In genomic region chr14:99018691-99019090, GRCm38 (mm10) we compare ENCODE assay signal across 23 mouse cellular contexts. TPM values are rescaled to one million over a fixed set of nuclear protein-coding genes. Genes with fewer than 3 reads are reported as not detected.
DNase-seq lines count a peak whose midpoint lies in the region; ATAC-seq and TF ChIP-seq lines count a peak whose summit lies in the region.
"Had no signal": no experiment of that assay in that cellular context is flagged by ENCODE, and none has a peak within 500 bp of the region (broad histone marks: within the 10 kb centered on the region; RNA-seq: fewer than 3 reads in every experiment).

No protein-coding gene starts in this region.

- no peak for TF ChIP-seq POLR2A in heart, adult 2 months (IDR thresholded peaks at IDR 0.05; ENCODE audit: insufficient read depth, low read depth, low read length)

- H3K4me1 ChIP-seq in heart, embryonic 11.5 days (ENCODE audit: control insufficient read depth, insufficient read depth, low read length): peaks cover 19% of the 10 kb centered on the region
- H3K4me1 ChIP-seq in heart, adult 2 months (ENCODE audit: control insufficient read depth, insufficient read depth, low read length): no peaks in the 10 kb centered on the region
- H3K4me1 ChIP-seq in heart, embryonic 15.5 days (replicated peaks): peaks cover 20% of the 10 kb centered on the region
- peaks cover 7% of the 10 kb centered on the region; the same call in 1 of the 2 replicates for H3K4me1 ChIP-seq in kidney, embryonic 15.5 days
- no peaks in the 10 kb centered on the region for H3K4me1 ChIP-seq in stomach, embryonic 15.5 days
- H3K4me1 ChIP-seq in stomach, postnatal 0 days (replicated peaks; ENCODE audit: control insufficient read depth, insufficient read depth): no peaks in the 10 kb centered on the region
- H3K4me1 ChIP-seq: embryonic facial prominence, embryonic 12.5 days; forebrain, embryonic 15.5 days; hindbrain, embryonic 13.5 days; intestine, embryonic 15.5 days had no signal

- no peaks in the 10 kb centered on the region for H3K9me3 ChIP-seq in heart, embryonic 11.5 days (replicated peaks; ENCODE audit: control insufficient read depth, low read length)
- no peaks in the 10 kb centered on the region for H3K9me3 ChIP-seq in heart, embryonic 15.5 days (replicated peaks)
- H3K9me3 ChIP-seq in kidney, embryonic 15.5 days (replicated peaks): no peaks in the 10 kb centered on the region
- H3K9me3 ChIP-seq in stomach, embryonic 15.5 days: no peaks in the 10 kb centered on the region
- H3K9me3 ChIP-seq in stomach, postnatal 0 days (ENCODE audit: control insufficient read depth, low read length): no peaks in the 10 kb centered on the region
- H3K9me3 ChIP-seq: embryonic facial prominence, embryonic 12.5 days; forebrain, embryonic 15.5 days; hindbrain, embryonic 13.5 days; intestine, embryonic 15.5 days had no signal

- H3K79me2 ChIP-seq in heart, adult 2 months (replicated peaks; ENCODE audit: control insufficient read depth, insufficient read depth, low read length): no peaks in the 10 kb centered on the region

- peak overlapping the region; percentile 65 for H3K27ac ChIP-seq in heart, embryonic 11.5 days (ENCODE audit: low read depth, low read length)
- H3K27ac ChIP-seq in heart, adult 2 months: no peak overlapping the region
- peak overlapping the region; percentile 72 for H3K27ac ChIP-seq in heart, embryonic 15.5 days
- H3K27ac ChIP-seq in kidney, embryonic 15.5 days: no peak overlapping the region
- H3K27ac ChIP-seq in stomach, embryonic 15.5 days: no peak overlapping the region
- no peak overlapping the region for H3K27ac ChIP-seq in stomach, postnatal 0 days (replicated peaks)
- H3K27ac ChIP-seq: embryonic facial prominence, embryonic 12.5 days; forebrain, embryonic 15.5 days; hindbrain, embryonic 13.5 days; hindbrain, postnatal 0 days; intestine, embryonic 15.5 days had no signal

- intact Hi-C loops in heart, adult 2 months (cut with DNase I): no loop called here

- H3K27me3 ChIP-seq in heart, embryonic 11.5 days (ENCODE audit: control insufficient read depth, insufficient read depth, low read length): no peaks in the 10 kb centered on the region
- H3K27me3 ChIP-seq in heart, adult 2 months (ENCODE audit: control insufficient read depth, insufficient read depth, low read length): no peaks in the 10 kb centered on the region
- no peaks in the 10 kb centered on the region for H3K27me3 ChIP-seq in heart, embryonic 15.5 days
- no peaks in the 10 kb centered on the region for H3K27me3 ChIP-seq in kidney, embryonic 15.5 days
- H3K27me3 ChIP-seq in stomach, embryonic 15.5 days (replicated peaks): no peaks in the 10 kb centered on the region
- no peaks in the 10 kb centered on the region for H3K27me3 ChIP-seq in stomach, postnatal 0 days (ENCODE audit: control insufficient read depth, insufficient read depth, low read length)
- H3K27me3 ChIP-seq: CH12.LX; embryonic facial prominence, embryonic 12.5 days; forebrain, embryonic 15.5 days; hindbrain, embryonic 13.5 days; intestine, embryonic 15.5 days; Patski had no signal

- peak; percentile 37; the same call in 1 of the 2 replicates for ATAC-seq in heart, embryonic 11.5 days (replicated peaks; ENCODE audit: insufficient number of reproducible peaks, low FRiP score, low TSS enrichment)
- peak; percentile 23; the same call in 1 of the 2 replicates for ATAC-seq in heart, embryonic 15.5 days (replicated peaks; ENCODE audit: insufficient number of reproducible peaks, insufficient read depth, low FRiP score, low read depth)
- no peak for ATAC-seq in kidney, embryonic 15.5 days (replicated peaks; ENCODE audit: low FRiP score)
- no peak for ATAC-seq in stomach, embryonic 15.5 days (ENCODE audit: insufficient read depth, low FRiP score, low read depth)
- ATAC-seq in stomach, postnatal 0 days (ENCODE audit: low FRiP score, low TSS enrichment): no peak
- ATAC-seq: activated CD4-positive, CD25-positive, alpha-beta regulatory T cell, adult 4 months; forebrain, embryonic 15.5 days; hindbrain, postnatal 0 days; intestine, embryonic 15.5 days; Patski had no signal

- H3K4me2 ChIP-seq in heart, embryonic 11.5 days: peak overlapping the region; percentile 43
- H3K4me2 ChIP-seq in heart, embryonic 15.5 days: peak overlapping the region; percentile 46
- 0 out of 2 replicates have a peak overlapping the region, but pooled peaks have one; percentile 10 for H3K4me2 ChIP-seq in kidney, embryonic 15.5 days
- H3K4me2 ChIP-seq in stomach, embryonic 15.5 days: peak overlapping the region; percentile 16; the same call in 1 of the 2 replicates
- H3K4me2 ChIP-seq in stomach, postnatal 0 days (replicated peaks; ENCODE audit: low read depth): no peak overlapping the region
- H3K4me2 ChIP-seq: embryonic facial prominence, embryonic 12.5 days; forebrain, embryonic 15.5 days; hindbrain, embryonic 13.5 days; intestine, embryonic 15.5 days had no signal

- WGBS in heart, embryonic 11.5 days (ENCODE audit: insufficient replicate concordance): 17% methylated on average over 7 of the region's 7 CpGs
- WGBS in heart, adult 2 months: 23% methylated on average over 7 of the region's 7 CpGs
- WGBS in heart, embryonic 15.5 days: 23% methylated on average over 7 of the region's 7 CpGs
- 63% methylated on average over 7 of the region's 7 CpGs for WGBS in kidney, embryonic 15.5 days
- 57% methylated on average over 7 of the region's 7 CpGs for WGBS in stomach, embryonic 15.5 days
- WGBS in stomach, postnatal 0 days: 64% methylated on average over 7 of the region's 7 CpGs

- TF ChIP-seq EP300 in heart, adult 2 months (IDR thresholded peaks at IDR 0.05; ENCODE audit: insufficient read depth, low read depth, low read length): no peak
- no peak for TF ChIP-seq EP300 in stomach, postnatal 0 days (optimal IDR thresholded peaks at IDR 0.05)

- no peaks in the 10 kb centered on the region for H3K36me3 ChIP-seq in heart, embryonic 11.5 days (ENCODE audit: control insufficient read depth, insufficient read depth, low read length)
- H3K36me3 ChIP-seq in heart, adult 2 months (ENCODE audit: control insufficient read depth, insufficient read depth, low read length): peaks cover 3% of the 10 kb centered on the region
- H3K36me3 ChIP-seq in heart, embryonic 15.5 days: no peaks in the 10 kb centered on the region
- no peaks in the 10 kb centered on the region for H3K36me3 ChIP-seq in kidney, embryonic 15.5 days
- H3K36me3 ChIP-seq in stomach, embryonic 15.5 days: no peaks in the 10 kb centered on the region
- no peaks in the 10 kb centered on the region for H3K36me3 ChIP-seq in stomach, postnatal 0 days (ENCODE audit: control insufficient read depth, insufficient read depth, low read length)
- H3K36me3 ChIP-seq: embryonic facial prominence, embryonic 12.5 days; forebrain, embryonic 15.5 days; hindbrain, embryonic 13.5 days; intestine, embryonic 15.5 days had no signal

- 0 out of 2 replicates have a peak overlapping the region, but pooled peaks have one; percentile 11 for H3K4me3 ChIP-seq in heart, embryonic 11.5 days (ENCODE audit: low read depth, low read length)
- no peak overlapping the region for H3K4me3 ChIP-seq in heart, adult 2 months
- no peak overlapping the region for H3K4me3 ChIP-seq in heart, embryonic 15.5 days
- H3K4me3 ChIP-seq in kidney, embryonic 15.5 days (replicated peaks): no peak overlapping the region
- H3K4me3 ChIP-seq in stomach, embryonic 15.5 days (replicated peaks): no peak overlapping the region
- no peak overlapping the region for H3K4me3 ChIP-seq in stomach, postnatal 0 days (ENCODE audit: low read depth, low read length)
- H3K4me3 ChIP-seq: embryonic facial prominence, embryonic 12.5 days; forebrain, embryonic 15.5 days; hindbrain, embryonic 13.5 days; intestine, embryonic 15.5 days had no signal

- TF ChIP-seq CTCF in heart, adult 2 months (IDR thresholded peaks at IDR 0.05): no peak
- TF ChIP-seq CTCF in stomach, postnatal 0 days (IDR thresholded peaks at IDR 0.05; ENCODE audit: low read depth): no peak

- H3K9ac ChIP-seq in heart, embryonic 11.5 days (ENCODE audit: low read depth, low read length): no peak overlapping the region
- H3K9ac ChIP-seq in heart, adult 2 months (ENCODE audit: low read depth, low read length): no peak overlapping the region
- no peak overlapping the region for H3K9ac ChIP-seq in heart, embryonic 15.5 days
- no peak overlapping the region for H3K9ac ChIP-seq in kidney, embryonic 15.5 days
- no peak overlapping the region for H3K9ac ChIP-seq in stomach, embryonic 15.5 days
- no peak overlapping the region for H3K9ac ChIP-seq in stomach, postnatal 0 days (ENCODE audit: low read length)
- H3K9ac ChIP-seq: embryonic facial prominence, embryonic 12.5 days; forebrain, embryonic 15.5 days; hindbrain, embryonic 13.5 days; intestine, embryonic 15.5 days had no signal

- DNase-seq in heart, adult 2 months: no peak
- DNase-seq in heart, adult 8-10 months (ENCODE audit: low spot score): no peak
- no peak for DNase-seq in kidney, adult 18-20 months
- DNase-seq in stomach, postnatal 0 days (ENCODE audit: low spot score): no peak
- DNase-seq: adrenal gland, postnatal 14 days; cerebellum, adult 11-12 months; cerebellum, adult 9-10 months; cerebellum, postnatal 25 days; gastrocnemius, postnatal 36 days; kidney, adult 9 months had no signal

RNA-seq across cellular contexts. Expression of gene Rpl36a-ps1, which starts 24.6 kb away (rescaled TPM):
- polyA plus RNA-seq in heart, embryonic 11.5 days (2014; fragmentation: Nextera tagmentation; extraction: Ambion mirVana): 1.0 and 1.8 TPM in 2 replicates
- 1 to 10 TPM; 1.5 to 3.1 TPM for total RNA-seq in heart, adult 2 months (2021)
- not detected in 2 replicates for polyA plus RNA-seq in heart, adult 2 months (2012; rRNA removed)
- polyA plus RNA-seq in heart, embryonic 15.5 days (2015; fragmentation: Nextera tagmentation; extraction: Ambion mirVana): 0.79 and 1.2 TPM in 2 replicates
- 1 to 10 TPM in 3 of 4 experiments, not detected in 1; 1.6 to 2.4 (median 2.2) TPM for total RNA-seq in heart, adult 8-10 months (2022)
- 2.0 and 2.7 TPM in 2 replicates for polyA plus RNA-seq in kidney, embryonic 15.5 days (2015; fragmentation: Nextera tagmentation; extraction: Ambion mirVana)
- 2.3 and 7.4 TPM in 2 replicates for polyA plus RNA-seq in stomach, embryonic 15.5 days (2015; fragmentation: Nextera tagmentation; extraction: Ambion mirVana)
- polyA plus RNA-seq in stomach, postnatal 0 days (2015; fragmentation: Nextera tagmentation; extraction: Ambion mirVana): 3.2 and 3.6 TPM in 2 replicates
- total RNA-seq: gastrocnemius, adult 8-10 months; hindbrain, postnatal 0 days had no signal
- polyA plus RNA-seq: hindbrain, embryonic 13.5 days; hindbrain, postnatal 0 days had no signal

RNA-seq across cellular contexts. Expression of gene Mzt1, which starts 27.2 kb away (rescaled TPM):
- 93.1 and 97.9 TPM in 2 replicates for polyA plus RNA-seq in heart, embryonic 11.5 days (2014; fragmentation: Nextera tagmentation; extraction: Ambion mirVana)
- 10 to 100 TPM; 38.2 to 42.3 TPM for total RNA-seq in heart, adult 2 months (2021)
- 18.8 and 42.9 TPM in 2 replicates for polyA plus RNA-seq in heart, adult 2 months (2012; rRNA removed)
- 74.9 and 92.1 TPM in 2 replicates for polyA plus RNA-seq in heart, embryonic 15.5 days (2015; fragmentation: Nextera tagmentation; extraction: Ambion mirVana)
- 10 to 100 TPM; 39.2 to 45.9 (median 42.5) TPM for total RNA-seq in heart, adult 8-10 months (2022)
- 84.8 and 94.3 TPM in 2 replicates for polyA plus RNA-seq in kidney, embryonic 15.5 days (2015; fragmentation: Nextera tagmentation; extraction: Ambion mirVana)
- 75.0 and 76.0 TPM in 2 replicates for polyA plus RNA-seq in stomach, embryonic 15.5 days (2015; fragmentation: Nextera tagmentation; extraction: Ambion mirVana)
- 52.8 and 55.8 TPM in 2 replicates for polyA plus RNA-seq in stomach, postnatal 0 days (2015; fragmentation: Nextera tagmentation; extraction: Ambion mirVana)

RNA-seq across cellular contexts. Expression of gene Bora, which starts 27.3 kb away (rescaled TPM):
- 51.9 and 52.1 TPM in 2 replicates for polyA plus RNA-seq in heart, embryonic 11.5 days (2014; fragmentation: Nextera tagmentation; extraction: Ambion mirVana)
- total RNA-seq in heart, adult 2 months (2021): under 1 TPM; 0.73 to 0.82 TPM
- 0.47 TPM in 2 replicates for polyA plus RNA-seq in heart, adult 2 months (2012; rRNA removed)
- 37.2 and 41.2 TPM in 2 replicates for polyA plus RNA-seq in heart, embryonic 15.5 days (2015; fragmentation: Nextera tagmentation; extraction: Ambion mirVana)
- total RNA-seq in heart, adult 8-10 months (2022): 1 to 10 TPM in 1 of 4 experiments, under 1 TPM in 3; 0.46 to 1.2 (median 0.69) TPM
- polyA plus RNA-seq in kidney, embryonic 15.5 days (2015; fragmentation: Nextera tagmentation; extraction: Ambion mirVana): 82.0 and 84.8 TPM in 2 replicates
- 57.2 and 63.8 TPM in 2 replicates for polyA plus RNA-seq in stomach, embryonic 15.5 days (2015; fragmentation: Nextera tagmentation; extraction: Ambion mirVana)
- 12.4 and 13.8 TPM in 2 replicates for polyA plus RNA-seq in stomach, postnatal 0 days (2015; fragmentation: Nextera tagmentation; extraction: Ambion mirVana)

Comparison
In these comparisons a context has a peak if more than half of its experiments do, and no peak if none do; other contexts are left out.
1. H3K27ac ChIP-seq: peak in heart, embryonic 11.5 days (single experiment) and heart, embryonic 15.5 days (single experiment); none in heart, adult 2 months (single experiment), kidney, embryonic 15.5 days (single experiment), stomach, embryonic 15.5 days (single experiment) and stomach, postnatal 0 days (single experiment).
2. ATAC-seq: peak in heart, embryonic 11.5 days (single experiment) and heart, embryonic 15.5 days (single experiment); none in kidney, embryonic 15.5 days (single experiment), stomach, embryonic 15.5 days (single experiment) and stomach, postnatal 0 days (single experiment).